In the genomic region with DNA sequence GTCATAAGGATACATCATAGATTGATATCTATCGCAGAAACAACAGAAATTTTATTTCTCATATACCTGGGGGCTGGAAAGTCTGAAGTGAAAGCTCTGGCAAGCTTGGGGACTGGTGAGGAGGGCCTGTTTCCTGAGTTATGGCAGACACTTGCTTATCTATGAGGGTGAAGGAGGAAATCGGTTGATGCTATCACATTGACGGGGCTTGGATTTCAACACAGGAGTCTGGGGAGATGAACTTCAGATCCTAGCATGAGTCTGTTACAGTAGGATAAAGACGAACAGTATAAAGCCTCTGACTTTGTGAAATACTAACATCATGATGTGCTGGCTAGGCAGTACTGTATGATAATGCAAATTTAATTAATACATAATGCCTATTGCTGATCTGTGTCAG, we compare ENCODE assay signal across 13 mouse cellular contexts.
"Had no signal": no experiment of that assay in that cellular context is flagged by ENCODE, and none has a peak within 500 bp of the region (broad histone marks: within the 10 kb centered on the region; RNA-seq: fewer than 3 reads in every experiment).

No protein-coding gene starts in this region.

- H3K9me3 ChIP-seq: limb, embryonic 15.5 days; liver, embryonic 13.5 days; midbrain, embryonic 10.5 days; neural tube, embryonic 15.5 days had no signal

- H3K4me1 ChIP-seq: midbrain, embryonic 10.5 days had no signal

- H3K9ac ChIP-seq: limb, embryonic 15.5 days; liver, embryonic 13.5 days; neural tube, embryonic 15.5 days had no signal

- H3K36me3 ChIP-seq: limb, embryonic 15.5 days; liver, embryonic 13.5 days; midbrain, embryonic 10.5 days; neural tube, embryonic 15.5 days had no signal

- DNase-seq: kidney, adult 2 months; kidney, postnatal 25 days; layer of hippocampus, postnatal 36 days; liver, embryonic 13.5 days; midbrain, embryonic 14.5 days; right cerebral cortex, adult 18-20 months; right cerebral cortex, postnatal 25 days; thymus, postnatal 4 days had no signal

- H3K4me2 ChIP-seq: limb, embryonic 15.5 days; liver, embryonic 13.5 days; neural tube, embryonic 15.5 days had no signal

- H3K27me3 ChIP-seq: limb, embryonic 15.5 days; liver, embryonic 13.5 days; neural tube, embryonic 15.5 days had no signal

- H3K27ac ChIP-seq: liver, embryonic 13.5 days; midbrain, embryonic 10.5 days; neural tube, embryonic 15.5 days; stomach, postnatal 0 days had no signal

- H3K4me3 ChIP-seq: limb, embryonic 15.5 days; liver, embryonic 13.5 days; midbrain, embryonic 10.5 days; myocyte; neural tube, embryonic 15.5 days had no signal
